Mouse (Mus musculus) neutrophil, adult 83 days (primary cell): ENCODE results near the gene Ncr1. TPM values are rescaled to one million over a fixed set of nuclear protein-coding genes. Genes with fewer than 3 reads are reported as not detected.

Experiments
- total RNA-seq, 2 experiments: library from RNA; stranded (reverse); gene quantifications; one replicate each; pipeline ENCODE4 v1.2.4; 2023

Gene Ncr1
- total RNA-seq: under 1 TPM; 0.24 to 0.29 TPM

DNA sequence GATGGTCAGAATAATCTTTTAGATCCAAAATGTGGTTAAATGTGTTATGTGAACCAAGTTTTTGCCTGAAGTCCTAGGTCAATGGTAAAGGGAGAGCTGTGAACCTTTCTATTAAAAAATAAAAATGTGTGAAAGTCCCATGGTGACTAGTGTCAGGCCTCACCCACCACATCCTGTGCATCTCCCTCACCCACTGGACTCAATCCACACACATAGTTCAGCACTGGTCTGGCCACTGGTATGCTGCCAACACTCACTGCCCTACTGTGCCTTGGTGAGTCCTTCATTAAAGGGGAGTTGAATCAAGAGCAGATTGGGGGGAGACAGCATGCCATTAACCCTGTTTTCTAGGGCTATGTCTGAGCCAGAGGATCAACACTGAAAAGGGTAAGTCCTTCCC is at the start of gene Ncr1:
TSS of gene Ncr1 (plus strand) at position 216 of the 400 bp plus-strand sequence.

Other genes starting within 250 kb of the Ncr1 start
- not detected for gene Ttyh1, start 218.3 kb upstream of the Ncr1 start, total RNA-seq
- gene Leng8, start 200.7 kb upstream of the Ncr1 start, total RNA-seq: 100 to 1,000 TPM; 169 to 184 TPM
- 1 to 10 TPM; 8.0 to 9.9 TPM for gene Leng9, start 187.3 kb upstream of the Ncr1 start, total RNA-seq
- gene Cdc42ep5, start 172.9 kb upstream of the Ncr1 start, total RNA-seq: not detected
- gene Lilra5, start 100.0 kb upstream of the Ncr1 start, total RNA-seq: under 1 TPM; 0.24 to 0.57 TPM
- gene Gp6, start 60.0 kb downstream of the Ncr1 start, total RNA-seq: under 1 TPM; 0.24 to 0.93 TPM
- gene Rdh13, start 107.9 kb downstream of the Ncr1 start, total RNA-seq: 1 to 10 TPM; 2.5 to 3.1 TPM
- gene Eps8l1, start 123.0 kb downstream of the Ncr1 start, total RNA-seq: 1 to 10 TPM; 7.4 to 8.0 TPM
- 100 to 1,000 TPM; 168 to 202 TPM for gene Ppp1r12c, start 164.0 kb downstream of the Ncr1 start, total RNA-seq
- gene Tnnt1, start 178.7 kb downstream of the Ncr1 start, total RNA-seq: 10 to 100 TPM in 1 of 2 experiments, 1 to 10 TPM in 1; 9.0 to 15.0 TPM
- 1 to 10 TPM in 1 of 2 experiments, under 1 TPM in 1; 0.39 to 1.7 TPM for gene Tnni3, start 186.5 kb downstream of the Ncr1 start, total RNA-seq
- gene Dnaaf3, start 194.7 kb downstream of the Ncr1 start, total RNA-seq: under 1 TPM; 0.50 to 0.77 TPM
- not detected for gene Syt5, start 209.8 kb downstream of the Ncr1 start, total RNA-seq